ENCODE assay signal across 8 mouse cellular contexts in genomic region chr5:150079866-150080797, GRCm38 (mm10). TPM values are rescaled to one million over a fixed set of nuclear protein-coding genes. Genes with fewer than 3 reads are reported as not detected.
DNase-seq lines count a peak whose midpoint lies in the region; ATAC-seq and TF ChIP-seq lines count a peak whose summit lies in the region.

No protein-coding gene starts in this region.

- H3K4me3 ChIP-seq in heart, postnatal 0 days (ENCODE audit: low read depth, low read length) = no peak overlapping the region
- peak overlapping the region; percentile 43 for H3K4me3 ChIP-seq in embryonic facial prominence, embryonic 10.5 days
- H3K4me3 ChIP-seq in neural tube, embryonic 11.5 days (ENCODE audit: low read depth, low read length) = no peak overlapping the region
- H3K4me3 ChIP-seq in left cerebral cortex, adult 2 months = no peak overlapping the region

- no peak for TF ChIP-seq CTCF in heart, postnatal 0 days (IDR thresholded peaks at IDR 0.05; ENCODE audit: low read depth)
- no peak for TF ChIP-seq CTCF in left cerebral cortex, adult 2 months (IDR thresholded peaks at IDR 0.05)

- H3K9me3 ChIP-seq in heart, postnatal 0 days (replicated peaks; ENCODE audit: control insufficient read depth, low read length) = no peaks in the 10 kb centered on the region
- H3K9me3 ChIP-seq in embryonic facial prominence, embryonic 10.5 days = no peaks in the 10 kb centered on the region
- no peaks in the 10 kb centered on the region for H3K9me3 ChIP-seq in neural tube, embryonic 11.5 days (ENCODE audit: control insufficient read depth, low read length)

- DNase-seq in heart, postnatal 0 days (ENCODE audit: low spot score) = peak; percentile 73
- no peak for DNase-seq in heart, adult 9 months (ENCODE audit: low spot score in 2 of 2)
- DNase-seq in embryonic facial prominence, embryonic 10.5 days (ENCODE audit: low spot score) = peak; percentile 67
- DNase-seq in kidney, postnatal 4 days = peak; percentile 6 to 33
- peak; percentile 61 for DNase-seq in neural tube, embryonic 11.5 days (ENCODE audit: low spot score)
- no peak for DNase-seq in left cerebral cortex, adult 2 months (ENCODE audit: extremely low spot score in 1 of 2, low spot score in 2 of 2)
- DNase-seq in adrenal gland, postnatal 14 days = no peak

- H3K27me3 ChIP-seq in heart, postnatal 0 days (ENCODE audit: control insufficient read depth, insufficient read depth, low read length) = no peaks in the 10 kb centered on the region
- H3K27me3 ChIP-seq in embryonic facial prominence, embryonic 10.5 days (replicated peaks; ENCODE audit: low read depth, poor library complexity, severe bottlenecking) = no peaks in the 10 kb centered on the region
- no peaks in the 10 kb centered on the region for H3K27me3 ChIP-seq in neural tube, embryonic 11.5 days (ENCODE audit: control insufficient read depth, insufficient read depth, low read length)

- no peaks in the 10 kb centered on the region for H3K36me3 ChIP-seq in heart, postnatal 0 days (replicated peaks; ENCODE audit: control insufficient read depth, insufficient read depth, low read length)
- H3K36me3 ChIP-seq in embryonic facial prominence, embryonic 10.5 days (replicated peaks) = no peaks in the 10 kb centered on the region
- no peaks in the 10 kb centered on the region for H3K36me3 ChIP-seq in neural tube, embryonic 11.5 days (ENCODE audit: control insufficient read depth, insufficient read depth, low read length)

- H3K9ac ChIP-seq in heart, postnatal 0 days (replicated peaks; ENCODE audit: low read depth, low read length) = no peak overlapping the region
- no peak overlapping the region for H3K9ac ChIP-seq in neural tube, embryonic 11.5 days (ENCODE audit: low read length)

- peak overlapping the region; percentile 40; the same call in 1 of the 2 replicates for H3K4me2 ChIP-seq in heart, postnatal 0 days (ENCODE audit: low read depth, low read length)
- H3K4me2 ChIP-seq in neural tube, embryonic 11.5 days (ENCODE audit: low read depth) = 0 out of 2 replicates have a peak overlapping the region, but pooled peaks have one; percentile 17

- ATAC-seq in heart, postnatal 0 days (ENCODE audit: insufficient read depth, low read depth) = peak; percentile 67
- peak; percentile 84 for ATAC-seq in neural tube, embryonic 11.5 days (ENCODE audit: insufficient read depth, low FRiP score, low TSS enrichment)
- ATAC-seq in megakaryocyte-erythroid progenitor cell, adult 5-6 weeks (replicated peaks; ENCODE audit: low FRiP score, low TSS enrichment, poor library complexity, severe bottlenecking) = no peak

- WGBS in heart, postnatal 0 days = 23% methylated on average over 12 of the region's 12 CpGs
- 20% methylated on average over 12 of the region's 12 CpGs for WGBS in embryonic facial prominence, embryonic 10.5 days
- WGBS in neural tube, embryonic 11.5 days = 23% methylated on average over 12 of the region's 12 CpGs

- no peak for TF ChIP-seq EP300 in heart, postnatal 0 days (IDR thresholded peaks at IDR 0.05; ENCODE audit: low read depth)

- no peaks in the 10 kb centered on the region for H3K4me1 ChIP-seq in heart, postnatal 0 days (ENCODE audit: control insufficient read depth, insufficient read depth)
- peaks cover 17% of the 10 kb centered on the region for H3K4me1 ChIP-seq in embryonic facial prominence, embryonic 10.5 days
- H3K4me1 ChIP-seq in neural tube, embryonic 11.5 days (ENCODE audit: control insufficient read depth, insufficient read depth, low read length) = 0 out of 2 replicates have a peak, but pooled peaks cover 4% of the 10 kb centered on the region

- intact Hi-C loops in left cerebral cortex, adult 2 months (cut with DNase I) = no loop called here

- H3K27ac ChIP-seq in heart, postnatal 0 days (ENCODE audit: low read depth) = no peak overlapping the region
- H3K27ac ChIP-seq in embryonic facial prominence, embryonic 10.5 days (replicated peaks) = peak overlapping the region; percentile 77
- H3K27ac ChIP-seq in neural tube, embryonic 11.5 days (ENCODE audit: low read depth, low read length) = no peak overlapping the region
- no peak overlapping the region for H3K27ac ChIP-seq in left cerebral cortex, adult 2 months

RNA-seq across cellular contexts. Expression of gene Fry, which starts 38.3 kb away (rescaled TPM):
- 117 and 124 TPM in 2 replicates for total RNA-seq in heart, postnatal 0 days (2014; rRNA removed; ENCODE audit: low replicate concordance)
- polyA plus RNA-seq in heart, postnatal 0 days (2015; fragmentation: Nextera tagmentation; extraction: Ambion mirVana) = 30.3 and 31.8 TPM in 2 replicates
- polyA plus RNA-seq in embryonic facial prominence, embryonic 10.5 days (2016; fragmentation: Nextera tagmentation; extraction: Ambion mirVana) = 5.6 and 7.4 TPM in 2 replicates
- 21.1 and 23.9 TPM in 2 replicates for polyA plus RNA-seq in neural tube, embryonic 11.5 days (2014; fragmentation: Nextera tagmentation; extraction: Ambion mirVana)
- total RNA-seq in megakaryocyte-erythroid progenitor cell, adult 5-6 weeks (2014; fragmentation: Nextera tagmentation) = 12.9 and 17.8 TPM in 2 replicates
- 8.3 and 10.4 TPM in 2 replicates for total RNA-seq in megakaryocyte-erythroid progenitor cell, adult 5-6 weeks (2017)
- total RNA-seq in left cerebral cortex, adult 2 months (2021) = 100 to 1,000 TPM; 194 to 203 TPM
- 39.4 and 51.0 TPM in 2 replicates for total RNA-seq in adrenal gland, postnatal 14 days (2021)

Comparison
In these comparisons a context has a peak if more than half of its experiments do, and no peak if none do; other contexts are left out.
1. DNase-seq: peak in heart, postnatal 0 days (single experiment), embryonic facial prominence, embryonic 10.5 days (single experiment), kidney, postnatal 4 days (2 of 2) and neural tube, embryonic 11.5 days (single experiment); none in heart, adult 9 months (0 of 2), left cerebral cortex, adult 2 months (0 of 2) and adrenal gland, postnatal 14 days (single experiment).